Mouse (Mus musculus): ENCODE results near the gene Gm11492. TPM values are rescaled to one million over a fixed set of nuclear protein-coding genes. Genes with fewer than 3 reads are reported as not detected.

Gm11492 gene
- polyA plus RNA-seq (2015; fragmentation: Nextera tagmentation; extraction: Ambion mirVana) = not detected in 2 replicates

DNA sequence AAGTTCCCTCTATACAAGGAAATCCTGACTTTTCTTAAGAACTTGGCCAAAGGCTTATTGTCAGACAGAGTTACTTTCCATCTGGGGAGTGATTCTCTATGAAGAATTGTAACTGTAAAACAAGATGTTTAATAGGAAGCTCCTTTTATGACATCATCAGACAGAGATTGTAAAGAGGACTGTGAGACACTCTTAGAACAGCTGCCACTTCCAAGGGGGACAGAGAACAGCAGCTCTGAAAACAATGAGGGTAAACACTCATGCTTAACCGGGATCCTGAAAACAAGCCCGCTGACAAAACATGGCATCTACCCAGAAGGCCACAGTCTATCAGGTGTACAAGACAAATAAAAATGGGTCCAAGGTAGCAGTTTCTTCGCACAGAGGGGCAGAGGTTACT, at the start of gene Gm11492:
TSS of gene Gm11492 (plus strand) at position 153 of the 400 bp plus-strand sequence.
- Histone ChIP-seq H3K27me3 (no peaks in the 10 kb centered on the region), H3K36me3 (no peaks in the 10 kb centered on the region), H3K4me1 (peaks cover 8% of the 10 kb centered on the region; the same call in 1 of the 2 replicates), H3K4me3 (no peak within 1 kb of the TSS), H3K4me2 (no peak within 1 kb of the TSS), H3K27ac (no peak within 1 kb of the TSS), H3K9ac (no peak within 1 kb of the TSS), H3K9me3 (no peaks in the 10 kb centered on the region)
- ATAC-seq (ENCODE audit: insufficient number of reproducible peaks, insufficient read depth, low FRiP score, low TSS enrichment, low read depth) = no peak
- 81% methylated on average over 3 of the region's 3 CpGs for WGBS

DNA sequence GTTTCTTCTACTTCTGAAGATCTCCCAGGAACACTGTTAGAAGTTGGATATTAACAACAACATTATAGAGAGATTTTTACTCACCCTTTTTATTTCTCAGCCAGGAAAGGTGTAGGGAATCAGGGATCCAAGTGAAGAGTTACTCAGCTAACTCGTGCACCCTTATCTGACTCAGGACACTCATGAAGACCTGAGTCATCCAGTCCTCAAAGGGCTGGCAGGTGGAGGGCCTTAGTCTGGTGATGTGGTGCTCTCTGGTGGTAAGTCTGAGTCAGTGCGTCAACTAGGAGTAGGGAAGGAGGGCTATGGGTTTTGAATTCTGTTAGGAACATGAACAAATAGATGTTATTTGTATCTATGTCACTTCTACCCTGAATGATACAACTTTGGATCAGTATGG, 47.2 kb upstream of the Gm11492 start:
- no peaks in the 10 kb centered on the region for H3K36me3 ChIP-seq
- no peak overlapping the region for H3K27ac ChIP-seq
- no peak for ATAC-seq (ENCODE audit: insufficient number of reproducible peaks, insufficient read depth, low FRiP score, low TSS enrichment, low read depth)
- WGBS = 10% methylated on average over 2 of the region's 2 CpGs
- no peak overlapping the region for H3K4me3 ChIP-seq
- H3K4me2 ChIP-seq = no peak overlapping the region
- no peak overlapping the region for H3K9ac ChIP-seq
- H3K9me3 ChIP-seq = no peaks in the 10 kb centered on the region
- H3K27me3 ChIP-seq = no peaks in the 10 kb centered on the region
- no peaks in the 10 kb centered on the region for H3K4me1 ChIP-seq

- H3K27ac ChIP-seq = no peak overlapping the region
- H3K9me3 ChIP-seq = no peaks in the 10 kb centered on the region
- 50% methylated on average over 5 of the region's 5 CpGs for WGBS
- H3K27me3 ChIP-seq = no peaks in the 10 kb centered on the region
- no peak for ATAC-seq (ENCODE audit: insufficient number of reproducible peaks, insufficient read depth, low FRiP score, low TSS enrichment, low read depth)
- H3K9ac ChIP-seq = no peak overlapping the region
- no peak overlapping the region for H3K4me2 ChIP-seq
- no peaks in the 10 kb centered on the region for H3K4me1 ChIP-seq
- H3K36me3 ChIP-seq = no peaks in the 10 kb centered on the region
- no peak overlapping the region for H3K4me3 ChIP-seq
These were observed 43.0 kb upstream of the Gm11492 start for GRCm38 (mm10) chr11:87523466-87523865.

- Histone ChIP-seq H3K27me3 (no peaks in the 10 kb centered on the region), H3K36me3 (no peaks in the 10 kb centered on the region), H3K4me2 (no peak overlapping the region), H3K4me3 (no peak overlapping the region), H3K9me3 (no peaks in the 10 kb centered on the region), H3K9ac (no peak overlapping the region), H3K27ac (no peak overlapping the region), H3K4me1 (no peaks in the 10 kb centered on the region)
- no peak for ATAC-seq (ENCODE audit: insufficient number of reproducible peaks, insufficient read depth, low FRiP score, low TSS enrichment, low read depth)
These were observed 42.5 kb upstream of the Gm11492 start for GRCm38 (mm10) chr11:87523967-87524366.

- Histone ChIP-seq H3K4me3 (no peak overlapping the region), H3K4me2 (no peak overlapping the region), H3K27me3 (no peaks in the 10 kb centered on the region), H3K36me3 (no peaks in the 10 kb centered on the region), H3K9ac (no peak overlapping the region), H3K9me3 (no peaks in the 10 kb centered on the region), H3K4me1 (no peaks in the 10 kb centered on the region), H3K27ac (no peak overlapping the region)
- no peak for ATAC-seq (ENCODE audit: insufficient number of reproducible peaks, insufficient read depth, low FRiP score, low TSS enrichment, low read depth)
These were observed 41.7 kb upstream of the Gm11492 start for GRCm38 (mm10) chr11:87524780-87525179.

DNA sequence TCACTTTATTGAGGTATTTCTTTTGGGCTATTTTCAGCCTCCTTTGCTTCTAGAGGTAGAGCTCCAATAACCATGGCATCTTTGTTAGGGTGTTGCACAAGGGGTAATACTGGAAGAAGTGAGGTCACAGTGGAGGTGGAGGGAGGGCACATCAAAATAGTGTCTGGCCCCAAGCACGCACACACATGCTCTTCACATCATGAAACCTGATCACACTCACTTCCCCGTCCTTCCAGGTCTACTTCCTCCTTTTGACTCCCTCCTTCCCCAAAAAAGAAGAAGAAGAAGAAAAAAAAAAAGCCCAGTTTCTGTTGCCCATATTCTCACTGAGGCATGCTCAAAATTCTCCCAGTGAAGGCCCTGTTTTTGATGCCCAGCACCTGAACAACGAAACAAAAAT, 39.1 kb upstream of the Gm11492 start:
- Histone ChIP-seq H3K27ac (no peak overlapping the region), H3K4me2 (no peak overlapping the region), H3K4me1 (no peaks in the 10 kb centered on the region), H3K27me3 (no peaks in the 10 kb centered on the region), H3K9ac (no peak overlapping the region), H3K36me3 (no peaks in the 10 kb centered on the region), H3K9me3 (no peaks in the 10 kb centered on the region), H3K4me3 (no peak overlapping the region)
- ATAC-seq (ENCODE audit: insufficient number of reproducible peaks, insufficient read depth, low FRiP score, low TSS enrichment, low read depth) = no peak
- WGBS = 55% methylated on average over 3 of the region's 3 CpGs

GRCm38 (mm10) chr11:87527990-87528389, 38.5 kb upstream of the Gm11492 start:
- 61% methylated on average over 4 of the region's 4 CpGs for WGBS
- Histone ChIP-seq H3K4me1 (no peaks in the 10 kb centered on the region), H3K9ac (no peak overlapping the region), H3K9me3 (no peaks in the 10 kb centered on the region), H3K27ac (no peak overlapping the region), H3K27me3 (no peaks in the 10 kb centered on the region), H3K36me3 (no peaks in the 10 kb centered on the region), H3K4me2 (no peak overlapping the region), H3K4me3 (no peak overlapping the region)
- ATAC-seq (ENCODE audit: insufficient number of reproducible peaks, insufficient read depth, low FRiP score, low TSS enrichment, low read depth) = no peak

- H3K9ac ChIP-seq = no peak overlapping the region
- no peaks in the 10 kb centered on the region for H3K36me3 ChIP-seq
These were observed 34.8 kb upstream of the Gm11492 start for GRCm38 (mm10) chr11:87531695-87532094.

DNA sequence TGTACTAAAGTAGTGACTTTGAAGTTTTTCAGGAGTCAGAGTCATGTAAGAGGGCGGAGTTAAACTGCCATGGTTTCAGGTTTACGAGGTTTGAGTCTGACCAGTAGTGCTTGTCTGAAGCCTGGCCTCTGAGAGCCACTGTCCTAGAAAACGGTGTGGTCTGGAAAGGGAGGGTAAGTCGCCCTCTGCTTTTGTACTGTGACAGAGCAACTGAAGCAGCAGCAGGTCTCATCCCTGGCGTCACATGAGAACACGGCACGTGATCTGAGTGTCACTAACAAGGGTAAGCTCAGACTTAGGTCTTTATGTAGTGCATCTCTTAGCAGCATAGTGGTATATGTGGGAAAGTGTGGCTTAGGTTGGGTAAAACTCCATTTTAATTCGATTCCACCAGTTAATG, 24.2 kb upstream of the Gm11492 start:
- ATAC-seq (ENCODE audit: insufficient number of reproducible peaks, insufficient read depth, low FRiP score, low TSS enrichment, low read depth) = no peak
- no peak overlapping the region for H3K4me2 ChIP-seq
- no peaks in the 10 kb centered on the region for H3K36me3 ChIP-seq
- no peaks in the 10 kb centered on the region for H3K9me3 ChIP-seq
- no peaks in the 10 kb centered on the region for H3K4me1 ChIP-seq
- no peaks in the 10 kb centered on the region for H3K27me3 ChIP-seq
- 33% methylated on average over 8 of the region's 8 CpGs for WGBS
- H3K9ac ChIP-seq = no peak overlapping the region
- no peak overlapping the region for H3K4me3 ChIP-seq
- no peak overlapping the region for H3K27ac ChIP-seq

More at GRCm38 (mm10) chr11:87531695-87532094, 34.8 kb upstream of the Gm11492 start:
- no peaks in the 10 kb centered on the region for H3K9me3 ChIP-seq
- H3K4me1 ChIP-seq = no peaks in the 10 kb centered on the region; the same call in 1 of the 2 replicates
- no peak overlapping the region for H3K4me2 ChIP-seq
- no peaks in the 10 kb centered on the region for H3K27me3 ChIP-seq
- ATAC-seq (ENCODE audit: insufficient number of reproducible peaks, insufficient read depth, low FRiP score, low TSS enrichment, low read depth) = no peak
- H3K4me3 ChIP-seq = no peak overlapping the region
- 52% methylated on average over 6 of the region's 6 CpGs for WGBS
- no peak overlapping the region for H3K27ac ChIP-seq

DNA sequence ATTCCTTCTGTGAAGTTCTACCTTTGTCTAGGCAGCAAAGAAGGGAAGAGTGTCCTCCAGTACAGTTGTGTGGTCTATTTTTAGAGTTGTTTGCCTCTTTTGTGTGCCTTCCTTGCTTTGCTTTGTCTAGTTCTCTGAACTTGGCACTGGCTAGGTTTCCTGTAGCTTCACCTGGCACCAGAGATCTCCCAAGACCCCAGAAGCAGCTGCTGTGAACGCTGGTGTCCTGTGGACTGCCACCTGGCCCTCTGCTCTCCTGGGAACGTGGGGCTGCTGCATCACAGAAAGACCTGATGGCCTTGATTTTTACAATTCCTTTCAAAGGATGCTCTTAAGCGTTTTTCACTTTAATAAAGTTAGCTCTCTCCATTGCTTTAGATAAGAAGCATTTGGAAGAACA, 23.5 kb upstream of the Gm11492 start:
- H3K27me3 ChIP-seq = no peaks in the 10 kb centered on the region
- no peak overlapping the region for H3K4me2 ChIP-seq
- no peak overlapping the region for H3K4me3 ChIP-seq
- no peaks in the 10 kb centered on the region for H3K4me1 ChIP-seq
- H3K9me3 ChIP-seq = no peaks in the 10 kb centered on the region
- H3K36me3 ChIP-seq = no peaks in the 10 kb centered on the region
- no peak for ATAC-seq (ENCODE audit: insufficient number of reproducible peaks, insufficient read depth, low FRiP score, low TSS enrichment, low read depth)
- H3K9ac ChIP-seq = no peak overlapping the region
- no peak overlapping the region for H3K27ac ChIP-seq
- 59% methylated on average over 3 of the region's 3 CpGs for WGBS

DNA sequence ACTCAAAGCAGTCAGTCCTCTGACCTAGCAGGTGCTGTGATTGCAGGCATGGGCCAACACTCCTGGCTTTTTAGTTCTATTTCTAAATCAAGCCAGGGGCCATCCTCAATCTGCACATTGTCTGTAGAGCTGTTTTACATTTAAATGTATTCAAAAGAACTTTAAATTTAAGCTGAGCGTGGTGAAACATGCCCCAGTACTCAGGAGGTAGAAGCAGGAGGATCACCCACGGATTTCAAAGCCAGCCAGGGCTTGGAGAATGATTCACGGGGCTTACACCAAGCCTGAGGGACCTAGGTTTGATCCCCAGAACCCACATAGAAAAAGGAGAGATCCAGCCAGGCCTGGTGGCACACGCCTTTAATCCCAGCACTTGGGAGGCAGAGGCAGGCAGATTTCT, 13.1 kb upstream of the Gm11492 start:
- no peak overlapping the region for H3K4me3 ChIP-seq
- ATAC-seq (ENCODE audit: insufficient number of reproducible peaks, insufficient read depth, low FRiP score, low TSS enrichment, low read depth) = no peak

DNA sequence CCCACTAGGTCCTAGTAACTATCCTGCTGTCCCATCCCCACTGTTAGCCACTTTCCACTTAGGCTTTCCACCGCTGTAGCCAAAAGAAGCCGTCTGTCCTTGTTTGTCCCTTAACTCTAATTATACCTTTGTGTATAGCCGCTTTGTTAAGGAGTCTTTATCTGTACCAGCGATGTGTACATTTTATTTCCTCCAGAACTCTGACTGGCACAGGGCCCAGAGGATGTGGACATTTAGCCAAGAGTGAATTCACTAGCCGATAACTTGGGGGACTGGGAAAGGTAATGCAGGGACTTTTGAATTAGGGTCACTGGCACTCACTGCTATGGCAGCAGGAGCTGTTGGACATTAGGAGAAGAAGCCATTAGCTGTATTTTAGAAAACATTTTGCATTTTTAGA, 12.1 kb upstream of the Gm11492 start:
- Histone ChIP-seq H3K36me3 (no peaks in the 10 kb centered on the region), H3K27me3 (no peaks in the 10 kb centered on the region), H3K9ac (no peak overlapping the region), H3K4me1 (no peaks in the 10 kb centered on the region; the same call in 1 of the 2 replicates), H3K9me3 (no peaks in the 10 kb centered on the region), H3K4me2 (no peak overlapping the region), H3K4me3 (no peak overlapping the region), H3K27ac (peak overlapping the region; percentile 13; the same call in 1 of the 2 replicates)
- 54% methylated on average over 5 of the region's 5 CpGs for WGBS
- ATAC-seq (ENCODE audit: insufficient number of reproducible peaks, insufficient read depth, low FRiP score, low TSS enrichment, low read depth) = no peak

More for the DNA sequence above, 13.1 kb upstream of the Gm11492 start:
- Histone ChIP-seq H3K36me3 (no peaks in the 10 kb centered on the region), H3K27ac (no peak overlapping the region), H3K4me2 (no peak overlapping the region), H3K4me1 (no peaks in the 10 kb centered on the region; the same call in 1 of the 2 replicates), H3K9me3 (no peaks in the 10 kb centered on the region), H3K9ac (no peak overlapping the region), H3K27me3 (no peaks in the 10 kb centered on the region)
- WGBS = 75% methylated on average over 4 of the region's 4 CpGs
